In the genomic region with DNA sequence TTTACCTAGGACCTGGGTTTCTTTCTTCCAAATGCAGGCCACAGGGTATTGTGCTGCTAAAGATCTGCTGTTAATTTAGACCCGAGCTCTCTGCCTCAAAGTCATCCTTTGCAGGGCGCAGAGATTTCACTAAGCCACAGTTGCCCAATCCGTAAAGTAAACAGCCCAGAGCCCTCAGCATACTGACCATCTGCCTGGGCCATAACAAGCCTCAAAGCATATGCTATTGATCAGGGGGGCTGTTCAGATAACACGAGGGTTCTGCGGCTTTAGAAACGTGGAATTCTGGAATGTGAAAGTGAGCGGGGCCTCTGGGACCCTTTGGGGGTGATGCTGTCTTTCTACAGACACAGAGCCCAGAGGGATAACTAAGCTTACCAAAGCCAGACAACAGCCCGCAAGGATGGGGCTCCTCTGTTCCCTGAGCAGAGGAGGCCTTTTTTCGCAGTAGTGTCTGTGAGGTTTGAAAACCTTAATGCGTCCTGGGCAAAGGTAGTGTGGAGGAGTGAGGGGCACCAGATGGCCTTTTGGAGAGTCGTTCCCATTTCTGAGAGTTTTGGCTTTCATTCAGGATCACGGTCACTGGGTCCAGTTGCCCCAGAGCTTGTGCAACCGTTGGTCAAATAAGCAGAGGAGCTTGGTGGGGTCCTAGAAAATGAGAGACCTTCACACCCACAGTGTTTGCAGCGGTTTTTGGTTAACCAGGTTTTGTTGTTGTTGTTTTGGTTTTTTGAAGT, we compare ENCODE assay signal across 9 mouse cellular contexts.
DNase-seq lines count a peak whose midpoint lies in the region; ATAC-seq and TF ChIP-seq lines count a peak whose summit lies in the region.
"Had no signal": no experiment of that assay in that cellular context is flagged by ENCODE, and none has a peak within 500 bp of the region (broad histone marks: within the 10 kb centered on the region; RNA-seq: fewer than 3 reads in every experiment).

No protein-coding gene starts in this region.

- H3K36me3 ChIP-seq in heart, embryonic 13.5 days: peaks cover 10% of the 10 kb centered on the region
- no peaks in the 10 kb centered on the region for H3K36me3 ChIP-seq in hindbrain, embryonic 13.5 days
- H3K36me3 ChIP-seq in midbrain, embryonic 14.5 days (ENCODE audit: control insufficient read depth, insufficient read depth, low read length): no peaks in the 10 kb centered on the region
- H3K36me3 ChIP-seq in thymus, adult 2 months (ENCODE audit: control insufficient read depth, insufficient read depth, low read length): no peaks in the 10 kb centered on the region

- H3K27ac ChIP-seq in heart, embryonic 13.5 days (replicated peaks): peak overlapping the region; percentile 82
- H3K27ac ChIP-seq in hindbrain, embryonic 13.5 days: peak overlapping the region; percentile 81
- H3K27ac ChIP-seq in midbrain, embryonic 14.5 days (replicated peaks; ENCODE audit: low read depth, low read length): peak overlapping the region; percentile 79
- no peak overlapping the region for H3K27ac ChIP-seq in thymus, adult 2 months (ENCODE audit: control insufficient read depth, insufficient read depth, low read length)

- H3K4me3 ChIP-seq in heart, embryonic 13.5 days: peak overlapping the region; percentile 51
- peak overlapping the region; percentile 53 for H3K4me3 ChIP-seq in hindbrain, embryonic 13.5 days
- peak overlapping the region; percentile 56 for H3K4me3 ChIP-seq in midbrain, embryonic 14.5 days (replicated peaks; ENCODE audit: low read depth, low read length)
- H3K4me3 ChIP-seq in thymus, adult 2 months (ENCODE audit: control insufficient read depth, insufficient read depth, low read length): no peak overlapping the region

- no peak for TF ChIP-seq POLR2A in thymus, adult 2 months (IDR thresholded peaks at IDR 0.05; ENCODE audit: control insufficient read depth, extremely low read depth, insufficient read depth, low read length, poor library complexity)

- WGBS in heart, embryonic 13.5 days: 10% methylated on average over 14 of the region's 14 CpGs
- WGBS in hindbrain, embryonic 13.5 days: 8% methylated on average over 14 of the region's 14 CpGs
- WGBS in midbrain, embryonic 14.5 days: 10% methylated on average over 14 of the region's 14 CpGs
- WGBS in thymus, adult 2 months: 86% methylated on average over 14 of the region's 14 CpGs

- H3K27me3 ChIP-seq in heart, embryonic 13.5 days (replicated peaks): no peaks in the 10 kb centered on the region
- no peaks in the 10 kb centered on the region for H3K27me3 ChIP-seq in hindbrain, embryonic 13.5 days
- no peaks in the 10 kb centered on the region for H3K27me3 ChIP-seq in midbrain, embryonic 14.5 days (ENCODE audit: control insufficient read depth, insufficient read depth, low read length)
- no peaks in the 10 kb centered on the region for H3K27me3 ChIP-seq in thymus, adult 2 months (ENCODE audit: control insufficient read depth, insufficient read depth, low read length)
- H3K27me3 ChIP-seq: Patski had no signal

- no peak for ATAC-seq in heart, embryonic 13.5 days (ENCODE audit: extremely low read depth, insufficient number of reproducible peaks, low FRiP score, low TSS enrichment)
- peak; percentile 6; the same call in 1 of the 2 replicates for ATAC-seq in hindbrain, embryonic 13.5 days (ENCODE audit: low FRiP score)
- no peak for ATAC-seq in midbrain, embryonic 14.5 days (ENCODE audit: low FRiP score, low TSS enrichment)
- ATAC-seq: Patski had no signal

- H3K9ac ChIP-seq in heart, embryonic 13.5 days: peak overlapping the region; percentile 76
- peak overlapping the region; percentile 78 for H3K9ac ChIP-seq in hindbrain, embryonic 13.5 days
- H3K9ac ChIP-seq in midbrain, embryonic 14.5 days (replicated peaks; ENCODE audit: low read length): peak overlapping the region; percentile 76

- peaks cover under 1% of the 10 kb centered on the region; the same call in 1 of the 2 replicates for H3K9me3 ChIP-seq in heart, embryonic 13.5 days
- H3K9me3 ChIP-seq in hindbrain, embryonic 13.5 days: no peaks in the 10 kb centered on the region
- H3K9me3 ChIP-seq in midbrain, embryonic 14.5 days (ENCODE audit: control insufficient read depth, low read length): no peaks in the 10 kb centered on the region

- peak overlapping the region; percentile 83 for H3K4me2 ChIP-seq in heart, embryonic 13.5 days
- H3K4me2 ChIP-seq in hindbrain, embryonic 13.5 days: peak overlapping the region; percentile 62
- peak overlapping the region; percentile 77 for H3K4me2 ChIP-seq in midbrain, embryonic 14.5 days (ENCODE audit: low read length)

- peaks cover 88% of the 10 kb centered on the region for H3K4me1 ChIP-seq in heart, embryonic 13.5 days
- H3K4me1 ChIP-seq in hindbrain, embryonic 13.5 days (replicated peaks): peaks cover 31% of the 10 kb centered on the region
- peaks cover 29% of the 10 kb centered on the region for H3K4me1 ChIP-seq in midbrain, embryonic 14.5 days (ENCODE audit: control insufficient read depth, insufficient read depth, low read length)
- no peaks in the 10 kb centered on the region for H3K4me1 ChIP-seq in thymus, adult 2 months (replicated peaks; ENCODE audit: control insufficient read depth, insufficient read depth, low read length)

- DNase-seq in heart, adult 8-10 months (ENCODE audit: low spot score): no peak
- peak; percentile 54 to 74 for DNase-seq in cerebellum, postnatal 14 days
- DNase-seq in midbrain, embryonic 14.5 days: peak; percentile 55
- DNase-seq in gastrocnemius, postnatal 4 days (ENCODE audit: low spot score in 2 of 2): no peak
- DNase-seq in thymus, adult 2 months: no peak
- no peak for DNase-seq in urinary bladder, postnatal 4 days (ENCODE audit: low spot score in 2 of 2)

- TF ChIP-seq CTCF in thymus, adult 2 months (IDR thresholded peaks at IDR 0.05; ENCODE audit: borderline replicate concordance, control insufficient read depth, extremely low read depth, insufficient read depth, low read length, poor library complexity): no peak

Comparison
In these comparisons a context has a peak if more than half of its experiments do, and no peak if none do; other contexts are left out.
1. DNase-seq: peak in cerebellum, postnatal 14 days (2 of 2) and midbrain, embryonic 14.5 days (single experiment); none in heart, adult 8-10 months (single experiment), gastrocnemius, postnatal 4 days (0 of 2), thymus, adult 2 months (single experiment) and urinary bladder, postnatal 4 days (0 of 2).
2. Peak in every context shown above with its lines, with median percentiles within 50 percentile points of each other: H3K4me2 ChIP-seq and H3K9ac ChIP-seq.